Mouse (Mus musculus) retina, postnatal 7 days (tissue): ENCODE measurements at regions not wholly inside any gene's neighbourhood (a gene's known extent, or its start where the extent isn't known, plus 50 kb on each side); places are given as distances from the start of the nearest gene placed in this dataset.

Experiments used
- DNase-seq: peaks from one replicate; pipeline ENCODE4 v3.0.0-alpha.2; 2012; ENCODE audit warnings: low read depth, low spot score

DNA sequence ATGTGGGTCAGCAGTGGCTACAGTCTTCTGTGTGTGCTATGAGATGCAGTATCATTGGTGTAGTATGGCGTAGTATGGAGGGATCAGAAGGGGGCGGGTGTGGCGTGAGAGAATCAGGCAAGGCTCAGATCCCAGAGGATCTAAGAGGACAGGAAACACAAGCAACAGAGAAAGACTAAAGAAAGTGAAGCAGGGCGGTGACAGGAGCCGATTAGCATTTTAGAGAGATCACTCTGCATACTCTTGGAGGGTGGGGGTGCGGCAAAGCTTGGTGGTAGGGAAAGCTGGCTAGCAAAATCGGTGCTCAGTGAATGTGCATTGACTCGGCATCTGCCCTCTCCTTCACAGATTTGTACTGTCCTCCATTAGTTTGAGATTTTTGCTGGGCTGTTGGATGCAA is 93.1 kb upstream of the Mphosph6 start:
- no peak for DNase-seq

- DNase-seq: no peak
Observed at GRCm38 (mm10) chr8:117890211-117890610, 88.5 kb upstream of the Mphosph6 start.

DNA sequence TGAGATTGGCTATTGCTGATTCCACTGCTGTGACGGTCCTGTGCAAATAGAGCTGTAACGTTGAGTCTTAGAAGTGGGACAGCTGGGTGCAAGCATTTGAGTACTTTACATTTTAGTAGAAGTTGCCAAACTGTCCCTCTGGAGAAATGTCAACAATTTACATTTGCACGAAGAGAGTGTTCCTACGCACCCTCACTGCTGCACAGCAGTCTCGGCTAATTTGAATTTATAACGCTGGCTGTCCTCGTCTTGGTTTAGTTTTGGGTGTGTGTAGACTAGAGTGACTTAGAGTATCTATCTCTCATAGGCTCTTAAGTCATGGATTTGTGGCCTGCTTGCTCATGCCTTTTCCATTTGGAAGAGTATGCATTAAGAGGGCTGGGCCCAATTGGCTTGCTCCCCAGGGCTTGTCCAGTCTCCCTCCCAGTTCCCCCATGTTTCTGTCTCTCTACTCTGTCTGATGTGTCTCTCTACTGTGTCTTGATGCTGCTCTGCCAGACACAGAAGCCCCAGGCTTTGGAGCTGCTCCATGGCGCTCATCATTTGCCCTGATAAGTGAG is 79.8 kb upstream of the Mphosph6 start:
- no peak for DNase-seq

DNA sequence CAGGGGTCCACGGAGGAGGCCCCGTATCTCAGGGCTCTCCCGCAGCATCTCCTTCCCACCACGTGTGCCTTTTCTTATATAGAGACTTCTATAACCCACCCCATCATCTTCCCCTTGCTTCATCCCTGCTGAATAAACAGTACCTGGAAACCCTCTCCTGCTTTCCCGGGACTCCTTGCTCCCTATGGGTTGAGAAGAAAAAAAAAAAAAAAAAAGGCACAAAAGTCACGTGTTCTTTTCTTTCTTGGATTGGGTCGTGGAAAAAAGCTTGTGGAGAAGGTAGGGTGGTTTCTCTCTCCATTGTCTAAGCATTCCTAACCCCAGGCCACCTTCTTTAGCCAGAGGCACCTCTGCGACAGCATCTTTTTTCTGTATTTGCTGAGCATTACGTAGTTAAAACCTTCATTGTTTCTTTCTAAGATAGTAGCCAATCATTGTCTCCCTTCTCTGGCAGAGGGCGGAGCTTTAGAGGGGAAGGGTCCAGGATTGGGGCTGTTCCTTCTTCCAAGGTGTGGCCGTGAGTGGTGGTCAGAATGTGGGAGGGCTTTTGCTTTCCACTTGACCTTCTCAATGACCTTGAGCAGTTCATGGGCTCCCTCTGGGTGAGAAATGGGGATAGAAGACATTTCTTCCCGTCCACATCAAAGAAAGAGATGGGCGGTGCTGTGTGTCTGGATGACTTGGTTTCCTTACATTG is 78.7 kb upstream of the Mphosph6 start:
- DNase-seq: no peak

- no peak for DNase-seq
Observed at GRCm38 (mm10) chr8:117873611-117874010, 71.9 kb upstream of the Mphosph6 start.

- no peak for DNase-seq
Observed at GRCm38 (mm10) chr8:117867138-117867537, 65.4 kb upstream of the Mphosph6 start.

DNA sequence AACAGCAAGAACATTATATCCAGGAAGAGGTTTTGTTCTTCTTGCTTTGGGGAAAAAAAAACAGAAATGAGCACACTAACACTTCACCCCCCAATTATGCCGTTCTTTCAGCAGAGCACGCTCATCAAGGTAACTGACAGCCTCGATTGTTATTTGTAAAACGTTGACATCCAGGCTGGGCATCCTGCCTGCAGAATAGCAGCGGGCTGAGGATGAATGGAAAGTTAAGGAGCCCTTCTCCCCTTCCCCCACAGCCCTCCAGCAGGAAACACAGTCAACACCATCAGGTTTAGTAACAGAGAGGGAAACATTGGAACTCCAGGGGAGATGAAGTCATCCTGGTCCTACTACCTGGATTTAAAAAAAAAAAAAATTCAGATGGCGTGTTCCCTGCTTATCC is 63.3 kb upstream of the Mphosph6 start:
- DNase-seq: no peak

GRCm38 (mm10) chr8:117863837-117864236 is 62.1 kb upstream of the Mphosph6 start:
- peak; percentile 32 for DNase-seq

DNA sequence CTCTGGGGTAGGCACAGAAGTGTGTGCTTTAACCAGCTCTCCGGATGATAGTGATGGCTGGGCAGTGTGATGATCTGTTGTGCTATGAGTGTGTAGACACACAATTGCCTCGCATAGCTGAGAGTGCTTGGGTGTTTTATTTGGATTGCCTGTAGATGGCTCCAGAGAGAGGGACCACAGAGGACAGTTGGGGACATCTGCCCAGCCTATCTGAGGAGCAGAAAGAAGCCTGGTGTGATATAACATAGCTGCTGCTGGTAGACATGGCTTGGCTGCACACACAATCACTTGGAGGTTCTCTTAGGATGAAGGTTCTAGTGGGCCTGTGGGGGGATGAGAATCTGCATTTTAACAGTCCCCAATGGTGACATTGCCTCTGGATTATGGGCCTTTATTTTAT is 60.6 kb upstream of the Mphosph6 start:
- no peak for DNase-seq

DNA sequence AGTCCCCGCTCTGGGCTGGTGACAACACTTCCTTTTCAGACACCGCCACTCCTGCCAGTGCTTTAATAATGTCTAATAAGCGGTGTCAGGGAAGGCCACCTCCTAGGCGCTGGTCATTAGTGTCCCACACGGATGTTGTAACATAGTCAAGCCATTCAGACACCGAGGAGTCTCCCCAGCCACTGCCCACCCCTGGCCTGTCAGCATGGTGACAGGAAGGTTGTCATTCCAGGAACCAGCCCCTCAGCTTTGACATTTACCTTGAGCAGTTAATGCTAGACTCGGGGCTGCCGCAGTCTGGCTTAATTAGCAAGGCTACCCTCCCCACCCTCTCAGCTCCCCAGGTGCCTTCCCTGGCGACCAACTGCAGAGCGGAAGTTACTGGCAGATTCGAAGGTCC is 58.0 kb upstream of the Mphosph6 start:
- no peak for DNase-seq

DNA sequence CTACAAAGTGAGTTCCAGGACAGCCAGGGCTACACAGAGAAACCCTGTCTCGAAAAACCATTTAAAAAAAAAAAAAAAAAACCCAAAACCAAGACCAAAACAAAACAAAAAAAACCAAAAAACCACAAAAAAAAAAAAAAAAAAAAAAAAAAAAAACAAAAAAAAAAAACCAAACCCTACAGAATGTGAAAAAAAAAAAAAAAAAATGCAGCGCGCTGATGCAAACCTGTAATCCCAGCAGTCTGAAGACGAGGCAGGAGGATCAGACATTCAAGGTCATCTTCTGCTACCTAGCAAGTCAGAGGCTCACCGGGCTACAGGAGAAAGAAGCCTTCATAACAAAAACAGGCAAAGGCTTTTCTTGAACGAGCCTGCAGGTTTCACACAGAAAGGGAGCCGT is 57.4 kb upstream of the Mphosph6 start:
- no peak for DNase-seq

- no peak for DNase-seq
Observed at GRCm38 (mm10) chr8:117856121-117856520, 54.4 kb upstream of the Mphosph6 start.

- no peak for DNase-seq
Observed at GRCm38 (mm10) chr8:117854942-117855491, 53.3 kb upstream of the Mphosph6 start.

DNA sequence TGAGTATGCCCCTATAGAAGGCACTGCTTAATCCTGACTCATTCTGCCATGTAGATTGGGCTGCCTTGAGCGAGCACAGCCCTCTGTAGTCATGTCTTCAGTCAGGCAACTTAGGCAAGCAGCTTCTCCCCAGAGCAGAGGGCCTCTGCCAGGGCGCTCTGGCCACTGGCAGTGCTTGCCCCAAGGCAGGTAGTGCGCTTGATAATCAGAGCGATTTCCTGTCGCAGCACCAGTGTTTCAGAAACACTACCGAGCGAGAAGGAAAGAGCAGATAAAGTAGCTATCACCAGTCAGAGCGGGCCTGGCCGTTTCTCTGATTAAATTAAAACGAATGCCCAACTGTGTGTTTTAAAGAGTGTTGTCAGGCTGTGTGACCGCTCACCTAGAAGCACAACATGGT is 52.6 kb upstream of the Mphosph6 start:
- DNase-seq: no peak

DNA sequence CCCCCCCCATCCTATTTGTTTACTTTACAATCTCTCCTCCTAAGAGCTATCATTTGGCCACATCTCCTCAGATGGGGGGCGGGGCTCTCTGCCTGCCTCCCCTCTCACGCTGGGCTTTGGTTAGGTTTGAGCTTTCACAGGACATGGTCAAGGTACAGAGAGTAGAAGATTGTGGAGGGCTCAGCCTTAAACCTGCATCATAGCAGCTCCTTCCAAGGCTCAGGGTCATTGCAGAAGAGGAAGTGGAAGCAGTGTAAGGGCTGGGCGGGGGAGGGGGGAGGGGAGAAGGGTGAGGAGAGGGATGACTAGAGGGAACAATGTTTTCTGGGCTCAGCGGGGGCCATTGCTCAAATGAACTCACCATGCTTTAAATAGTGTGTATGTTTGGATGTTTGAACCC is 51.7 kb upstream of the Mphosph6 start:
- no peak for DNase-seq

- no peak for DNase-seq
Observed at GRCm38 (mm10) chr8:117852521-117852920, 50.8 kb upstream of the Mphosph6 start.
